Mouse (Mus musculus): ENCODE measurements around the gene Prkcd. TPM values are rescaled to one million over a fixed set of nuclear protein-coding genes. Genes with fewer than 3 reads are reported as not detected.

The Prkcd gene
- total RNA-seq, 2 experiments from 2014 or later = 39.5 to 41.4 TPM

DNA sequence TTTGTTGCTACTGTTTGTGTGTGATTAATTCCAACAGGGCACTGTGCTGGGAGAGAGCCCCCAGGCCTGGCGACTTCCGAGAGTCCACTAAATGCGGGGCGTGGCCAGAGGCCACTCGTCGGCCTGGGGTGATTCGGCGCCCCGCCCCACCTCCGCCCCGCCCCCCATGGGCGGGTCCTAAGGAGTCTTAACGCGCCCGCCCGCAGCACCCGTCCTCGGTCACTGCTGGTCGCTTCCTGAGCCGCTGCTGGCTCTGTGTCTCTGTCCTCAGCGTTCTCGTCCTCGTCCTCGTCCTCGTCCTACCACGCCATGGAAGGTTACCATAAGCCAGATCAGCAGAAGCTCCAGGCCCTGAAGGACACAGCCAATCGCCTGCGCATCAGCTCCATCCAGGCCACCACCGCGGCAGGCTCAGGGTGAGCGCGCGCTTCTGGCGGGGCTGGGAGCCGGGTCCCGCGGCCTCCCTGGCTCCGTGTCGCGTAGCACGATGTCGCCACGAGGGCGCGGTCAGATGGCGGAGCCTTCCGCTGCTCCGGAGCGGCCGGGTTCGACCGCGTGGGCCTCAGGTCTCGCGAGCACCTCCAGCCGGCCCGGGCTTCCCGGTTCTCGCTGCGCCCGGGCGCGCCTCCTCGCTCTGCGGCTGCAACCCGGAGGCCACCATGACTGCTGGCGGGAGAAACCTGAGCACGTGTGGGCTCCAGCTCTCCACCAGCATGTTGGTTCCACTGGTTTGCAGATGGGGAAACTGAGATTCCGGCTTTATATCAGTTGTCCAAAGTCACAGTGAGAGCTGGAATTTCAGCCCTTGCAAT, 76.8 kb downstream of the Prkcd start:
- DNase-seq = peak; percentile 98
- intact Hi-C loops (cut with DNase I) = no loop called here

DNA sequence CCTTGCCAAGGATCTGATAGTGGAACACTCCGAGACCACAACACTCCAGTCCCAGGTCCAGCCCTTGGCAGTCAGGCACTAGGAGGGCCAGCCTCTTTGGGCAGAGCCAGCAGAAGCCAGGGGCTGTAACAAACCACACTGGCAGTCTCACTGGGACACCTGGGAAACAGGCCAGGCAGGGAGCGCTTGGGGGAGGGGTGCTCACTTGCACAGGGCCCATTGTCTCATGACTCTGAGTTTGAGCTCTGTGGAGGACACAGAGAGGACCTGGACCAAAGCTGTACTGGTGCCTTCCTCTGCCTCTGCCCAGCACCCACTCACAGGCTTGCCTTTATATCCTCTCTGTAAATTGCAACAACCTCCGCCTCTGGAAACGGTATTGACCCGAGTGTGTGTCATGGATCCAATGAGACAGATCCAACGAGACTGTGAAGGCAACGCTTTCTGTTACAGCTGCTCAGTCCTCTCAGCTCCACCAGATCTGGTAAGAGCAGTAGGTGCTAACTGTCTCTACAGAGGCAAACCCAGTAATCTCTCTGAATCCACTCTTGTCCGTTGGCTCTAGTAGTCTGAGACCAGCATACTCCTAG, 77.8 kb downstream of the Prkcd start, which contains the start of gene Tkt:
Gene Tkt, plus strand, starts transcription at position 229 of the 590 bp plus-strand sequence.
- intact Hi-C loops (cut with DNase I) = no loop called here
- DNase-seq = peak; percentile 76

Small RNAs within 50 kb of the gene (microRNA-seq; reads per million reads assigned to microRNA genes)
- 13.5 reads per million, percentile 31 among the genes with 10 or more reads in this experiment for gene Mir3076

Other genes starting within 250 kb of the Prkcd start
- 10 to 100 TPM; 21.4 to 21.9 TPM for gene Dcp1a, start 146.7 kb downstream of the Prkcd start, total RNA-seq (2021)
- gene Cacna1d, start 134.8 kb downstream of the Prkcd start, total RNA-seq (2021) = 10 to 100 TPM; 59.7 to 60.9 TPM
- 100 to 1,000 TPM; 314 to 322 TPM for gene Tkt, start 77.9 kb downstream of the Prkcd start, total RNA-seq (2021)
- 10 to 100 TPM in 1 of 2 experiments, 1 to 10 TPM in 1; 8.3 to 11.9 TPM for gene Rft1, start 28.1 kb upstream of the Prkcd start, total RNA-seq (2021)
- gene Sfmbt1, start 88.6 kb upstream of the Prkcd start, total RNA-seq (2021) = 10 to 100 TPM; 28.3 to 32.4 TPM
- gene Tmem110, start 199.4 kb upstream of the Prkcd start, total RNA-seq (2021) = 10 to 100 TPM; 28.1 to 28.8 TPM